25 mouse cellular contexts compared by ENCODE assay signal in the genomic region with DNA sequence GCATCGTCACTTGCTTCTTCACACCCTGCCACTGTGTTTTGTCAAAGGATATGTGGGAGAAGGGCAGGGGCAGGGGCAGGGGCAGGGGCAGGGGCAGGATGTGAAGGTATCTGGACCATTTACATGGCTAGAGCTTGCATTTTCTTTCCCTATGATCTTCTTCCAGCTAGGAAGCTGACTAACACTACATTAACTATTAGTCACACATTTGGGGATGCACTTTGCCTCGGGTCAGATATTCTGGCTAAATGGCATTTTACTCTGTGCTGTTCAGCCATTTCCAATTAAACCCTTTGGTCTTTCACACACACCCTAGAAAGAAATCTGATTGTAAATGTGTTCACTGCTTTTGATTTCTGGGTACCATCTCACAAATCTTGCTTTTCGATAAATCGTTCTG.
"Had no signal": no experiment of that assay in that cellular context is flagged by ENCODE, and none has a peak within 500 bp of the region (broad histone marks: within the 10 kb centered on the region; RNA-seq: fewer than 3 reads in every experiment).

No protein-coding gene starts in this region.

- H3K9me3 ChIP-seq: heart, embryonic 13.5 days; heart, embryonic 15.5 days; intestine, embryonic 15.5 days; kidney, embryonic 15.5 days; limb, embryonic 13.5 days; limb, embryonic 15.5 days; liver, embryonic 12.5 days had no signal

- H3K9ac ChIP-seq: heart, embryonic 13.5 days; heart, embryonic 15.5 days; hindbrain, embryonic 14.5 days; intestine, embryonic 15.5 days; kidney, embryonic 15.5 days; limb, embryonic 13.5 days; limb, embryonic 15.5 days; liver, embryonic 12.5 days; liver, embryonic 14.5 days had no signal

- H3K27me3 ChIP-seq: heart, embryonic 13.5 days; intestine, embryonic 15.5 days; kidney, embryonic 15.5 days; limb, embryonic 13.5 days; limb, embryonic 15.5 days; liver, embryonic 12.5 days had no signal

- H3K4me1 ChIP-seq: heart, embryonic 15.5 days; intestine, embryonic 15.5 days; kidney, embryonic 15.5 days; liver, embryonic 12.5 days had no signal

- H3K27ac ChIP-seq: heart, embryonic 13.5 days; heart, embryonic 15.5 days; hindbrain, embryonic 14.5 days; intestine, embryonic 15.5 days; kidney, embryonic 15.5 days; kidney, postnatal 0 days; limb, embryonic 13.5 days; limb, embryonic 15.5 days; liver, embryonic 12.5 days; liver, embryonic 14.5 days had no signal

- H3K4me3 ChIP-seq: heart, embryonic 13.5 days; heart, embryonic 15.5 days; intestine, embryonic 15.5 days; kidney, embryonic 15.5 days; limb, embryonic 13.5 days; limb, embryonic 15.5 days; liver, embryonic 12.5 days had no signal

- DNase-seq: gastrocnemius, postnatal 14 days; gastrocnemius, postnatal 36 days; heart, adult 18-20 months; heart, postnatal 14 days; heart, postnatal 36 days; kidney, adult 11 months; kidney, adult 2 months; kidney, adult 9 months; kidney, postnatal 14 days; kidney, postnatal 36 days; layer of hippocampus, adult 9-11 months; layer of hippocampus, postnatal 36 days; left cerebral cortex, postnatal 4 days had no signal

- H3K4me2 ChIP-seq: heart, embryonic 11.5 days; heart, embryonic 13.5 days; heart, embryonic 15.5 days; hindbrain, embryonic 14.5 days; intestine, embryonic 15.5 days; kidney, embryonic 15.5 days; limb, embryonic 13.5 days; limb, embryonic 15.5 days; liver, embryonic 12.5 days had no signal

- H3K36me3 ChIP-seq: heart, embryonic 13.5 days; heart, embryonic 15.5 days; intestine, embryonic 15.5 days; kidney, embryonic 15.5 days; limb, embryonic 13.5 days; limb, embryonic 15.5 days; liver, embryonic 12.5 days had no signal

- ATAC-seq: hindbrain, embryonic 16.5 days; intestine, embryonic 15.5 days; liver, embryonic 12.5 days had no signal
